ENCODE assay signal across 8 mouse cellular contexts in genomic region chr1:46970470-46970869, GRCm38 (mm10).
DNase-seq lines count a peak whose midpoint lies in the region; ATAC-seq lines count a peak whose summit lies in the region.

No protein-coding gene starts in this region.

- peak; percentile 59 to 60; a peak in 2 of 4 replicates for ATAC-seq in hematopoietic stem cell, adult 5-6 weeks (replicated peaks in 1 of 2; ENCODE audit: insufficient read depth in 1 of 2, low FRiP score in 2 of 2, low TSS enrichment in 1 of 2, low read depth in 1 of 2, poor library complexity in 2 of 2, severe bottlenecking in 2 of 2)

- peak; percentile 27 to 83 for DNase-seq in heart, adult 18-20 months
- no peak for DNase-seq in heart, postnatal 25 days (ENCODE audit: low spot score)
- DNase-seq in urinary bladder, postnatal 14 days (ENCODE audit: low spot score), result peak; percentile 62
- DNase-seq in urinary bladder, adult 2 months (ENCODE audit: low spot score), result no peak
- DNase-seq in embryo, embryonic 11.5 days (ENCODE audit: low read depth, low spot score), result peak; percentile 13
- DNase-seq in lung, postnatal 36 days, result peak; percentile 76
- peak; percentile 64 for DNase-seq in urinary bladder, postnatal 25 days (ENCODE audit: low spot score)

- intact Hi-C loops in heart, postnatal 25 days (cut with DNase I), result no loop called here

Comparison
In these comparisons a context has a peak if more than half of its experiments do, and no peak if none do; other contexts are left out.
1. DNase-seq: peak in heart, adult 18-20 months (2 of 2), urinary bladder, postnatal 14 days (single experiment), embryo, embryonic 11.5 days (single experiment), lung, postnatal 36 days (single experiment) and urinary bladder, postnatal 25 days (single experiment); none in heart, postnatal 25 days (single experiment) and urinary bladder, adult 2 months (single experiment).